Mouse (Mus musculus): ENCODE data around the gene Caskin2. TPM values are rescaled to one million over a fixed set of nuclear protein-coding genes. Genes with fewer than 3 reads are reported as not detected.

Gene Caskin2
- total RNA-seq, 2 experiments from 2014 or later = 12.6 to 13.3 TPM

DNA sequence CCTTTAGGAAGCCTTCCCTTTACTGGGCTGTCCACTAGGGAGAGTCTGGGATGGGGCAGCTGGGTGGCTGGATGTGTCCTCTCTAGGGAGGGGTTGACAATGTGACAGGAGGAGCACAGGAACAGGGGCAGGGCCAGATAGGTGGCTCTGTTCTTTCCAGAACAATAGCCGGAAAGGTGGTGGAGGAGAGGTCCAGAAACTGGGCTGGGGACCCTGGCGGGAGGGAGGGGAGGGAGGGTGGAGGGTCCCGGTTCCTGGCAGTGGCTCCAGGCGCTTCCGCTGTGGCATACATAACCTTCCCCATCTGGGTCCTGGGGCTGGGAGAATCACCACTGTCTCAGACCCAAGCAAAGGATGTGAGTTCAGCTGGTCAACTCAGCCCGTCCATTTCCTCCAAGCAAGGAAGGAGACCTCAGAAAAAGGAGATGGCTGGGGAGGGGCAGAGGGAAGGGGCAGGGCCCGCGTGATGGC, 4.1 kb downstream of the Caskin2 start:
- intact Hi-C loops (cut with DNase I) = no loop called here
- no peak for DNase-seq

- no peak for DNase-seq
- intact Hi-C loops (cut with DNase I) = no loop called here
Measured at GRCm38 (mm10) chr11:115808696-115809310, 4.6 kb downstream of the Caskin2 start.

DNA sequence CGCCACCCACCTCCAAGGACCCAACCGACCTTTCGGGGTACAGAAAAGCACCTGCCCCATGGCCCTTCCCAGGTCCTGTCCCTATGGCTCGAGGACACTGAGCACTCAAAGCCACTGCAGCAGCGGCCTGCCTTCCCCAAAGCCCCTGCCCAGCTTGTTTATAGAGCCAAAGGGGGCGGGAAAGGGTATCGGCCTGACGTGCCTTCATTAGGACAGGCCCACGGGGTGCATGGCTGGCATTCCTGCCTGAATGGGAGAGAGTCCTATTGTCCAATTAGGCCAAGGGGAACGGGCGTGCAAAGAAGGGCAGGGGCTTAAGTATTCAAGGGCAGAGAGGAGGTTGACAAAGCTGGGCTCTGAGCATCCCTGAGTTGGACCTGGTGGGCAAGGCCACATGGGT, 5.5 kb downstream of the Caskin2 start:
- DNase-seq = no peak
- intact Hi-C loops (cut with DNase I) = no loop called here

DNA sequence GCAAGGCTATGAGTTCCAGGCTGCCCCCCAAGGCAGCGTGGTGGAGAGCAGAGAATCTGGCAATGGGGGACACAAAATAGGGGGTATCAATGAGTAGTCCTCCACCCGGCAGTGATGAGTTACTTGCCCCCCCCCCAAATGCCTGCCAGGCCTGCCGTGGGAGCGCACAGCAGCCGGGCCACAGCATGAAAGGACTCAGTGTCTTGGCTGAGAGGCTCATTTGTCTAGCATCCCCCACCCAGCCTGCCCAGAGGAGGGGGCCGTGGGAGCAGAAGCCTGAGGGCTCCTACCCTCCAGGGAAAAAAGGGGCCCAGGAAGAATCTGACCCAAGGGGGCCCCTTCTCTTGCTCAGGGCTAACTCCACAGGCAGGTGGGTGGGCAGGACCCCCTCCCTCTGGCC, 6.1 kb downstream of the Caskin2 start:
- no peak for DNase-seq
- intact Hi-C loops (cut with DNase I) = no loop called here

GRCm38 (mm10) chr11:115806154-115806553, 7.3 kb downstream of the Caskin2 start:
- no peak for DNase-seq
- intact Hi-C loops (cut with DNase I) = no loop called here

DNA sequence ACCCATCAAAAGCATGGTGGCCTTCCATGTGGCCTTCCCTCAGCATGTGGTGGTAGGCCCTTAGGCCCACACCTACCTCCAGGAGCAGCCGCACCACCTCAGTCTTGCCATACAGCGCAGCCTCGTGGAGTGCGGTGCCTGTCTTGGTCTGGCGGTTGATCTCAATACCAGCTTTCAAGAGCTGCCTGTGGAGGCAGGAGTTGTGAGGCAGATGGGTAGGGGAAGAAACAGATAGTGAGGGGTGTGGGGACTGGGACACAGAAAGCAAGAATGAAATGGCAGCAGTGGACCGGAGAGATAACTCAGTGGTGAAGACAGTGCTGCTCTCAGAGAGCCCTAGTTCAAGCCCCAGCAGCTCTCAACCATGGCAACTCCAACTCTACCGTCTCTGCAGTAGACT, 8.4 kb downstream of the Caskin2 start:
- intact Hi-C loops (cut with DNase I) = no loop called here
- DNase-seq = no peak

DNA sequence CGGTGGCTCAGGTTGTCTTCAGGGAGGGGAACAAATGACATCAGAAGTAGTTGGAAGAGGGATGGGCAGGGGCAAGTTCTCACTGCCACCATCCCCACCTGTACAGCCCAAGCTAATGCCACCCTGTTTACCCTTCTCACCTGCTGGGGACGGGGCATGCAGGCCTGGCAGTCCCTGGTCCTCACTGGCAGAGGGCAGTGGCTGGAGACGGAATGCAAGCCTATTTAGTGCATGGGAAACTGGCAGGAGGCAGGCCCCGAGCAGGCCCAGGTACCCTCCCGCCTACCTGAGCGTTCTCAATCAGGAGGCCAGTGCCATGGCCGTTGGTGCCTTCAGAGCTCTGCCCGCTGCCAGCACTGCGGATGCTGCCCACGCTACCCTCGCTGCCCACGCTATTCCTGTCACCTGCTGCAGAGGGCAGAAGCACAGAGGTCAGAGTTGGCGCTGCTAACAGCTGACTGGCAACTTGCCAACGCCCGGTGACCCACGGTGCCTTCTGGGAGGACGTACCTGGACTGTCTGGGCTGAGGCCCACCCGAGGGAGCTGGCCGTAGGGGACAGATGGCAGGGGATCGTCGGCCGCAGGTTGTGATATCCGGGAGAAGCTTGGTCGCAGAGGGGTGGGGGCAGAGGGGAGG, 10.2 kb downstream of the Caskin2 start:
- intact Hi-C loops (cut with DNase I) = no loop called here
- peak in 1 of 2 experiments; percentile 20 for DNase-seq

DNA sequence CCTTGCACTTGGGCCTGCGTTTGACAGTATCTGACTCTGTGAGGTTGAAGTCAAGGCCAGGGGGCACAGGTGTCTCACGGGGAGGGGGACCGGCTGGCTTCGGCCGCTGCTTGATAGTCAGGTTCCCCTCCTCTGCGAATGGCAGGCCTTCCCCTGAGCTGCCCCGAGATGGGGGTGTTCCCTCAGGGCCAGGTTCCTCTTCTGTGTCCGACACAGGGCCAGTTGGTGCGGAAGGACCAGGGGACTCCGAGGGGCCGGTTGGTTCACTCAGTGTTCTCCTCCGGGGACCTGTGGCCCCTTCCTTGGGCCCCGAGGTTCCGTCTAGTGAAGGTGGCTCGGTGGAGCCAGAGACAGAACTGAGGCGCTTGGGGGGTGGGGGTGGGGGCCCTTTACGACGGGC, 12.5 kb downstream of the Caskin2 start:
- DNase-seq = no peak
- intact Hi-C loops (cut with DNase I) = no loop called here

- intact Hi-C loops (cut with DNase I) = no loop called here
- DNase-seq = peak in 1 of 2 experiments; percentile 15
Measured at GRCm38 (mm10) chr11:115797665-115798064, 15.8 kb downstream of the Caskin2 start.

DNA sequence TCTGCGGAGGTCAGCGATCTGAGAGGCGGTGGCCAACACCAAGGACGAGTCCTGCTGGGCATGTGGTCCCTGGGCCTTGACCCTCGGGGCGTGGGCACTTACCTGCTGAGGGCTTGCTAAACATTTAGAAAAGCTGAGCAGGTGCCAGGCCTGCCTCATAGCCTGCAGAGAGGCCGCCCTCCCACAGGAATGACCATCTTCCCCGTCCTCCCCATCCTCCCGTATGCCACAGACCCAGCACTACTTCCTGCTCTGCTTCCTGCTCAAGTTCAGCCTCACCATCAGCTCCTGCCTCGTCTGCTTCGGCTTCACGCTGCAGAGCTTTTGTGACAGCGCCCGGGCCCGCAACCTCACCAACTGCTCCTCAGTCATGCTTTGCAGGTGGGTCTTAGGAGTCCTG, 16.5 kb downstream of the Caskin2 start:
- intact Hi-C loops (cut with DNase I) = no loop called here

GRCm38 (mm10) chr11:115792353-115792752, 21.1 kb downstream of the Caskin2 start:
- intact Hi-C loops (cut with DNase I) = no loop called here
- no peak for DNase-seq

More for the DNA sequence above, 16.5 kb downstream of the Caskin2 start:
- DNase-seq = peak in 1 of 2 experiments; percentile 13

- intact Hi-C loops (cut with DNase I) = no loop called here
- DNase-seq = no peak
Measured at GRCm38 (mm10) chr11:115791919-115792318, 21.5 kb downstream of the Caskin2 start.

DNA sequence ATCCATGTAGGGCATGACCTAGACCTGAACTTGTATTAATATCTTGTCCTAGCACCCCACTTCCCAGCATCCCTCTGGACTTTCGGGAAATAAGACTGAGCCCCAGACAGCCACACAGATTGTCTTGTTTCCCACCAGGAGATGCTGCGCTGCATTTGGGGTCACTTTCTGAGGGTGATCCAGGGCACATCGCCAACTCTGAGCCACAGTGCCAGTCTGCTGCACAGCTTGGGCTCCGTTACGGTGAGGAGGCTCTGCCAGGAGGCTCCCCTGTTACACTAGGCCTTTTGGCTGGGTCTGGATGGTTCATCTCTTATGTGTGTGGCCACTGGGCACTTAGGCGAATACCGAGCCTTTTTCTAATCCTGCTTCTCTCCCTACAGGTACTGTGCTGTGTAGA, 23.7 kb downstream of the Caskin2 start:
- no peak for DNase-seq
- intact Hi-C loops (cut with DNase I) = no loop called here

- intact Hi-C loops (cut with DNase I) = no loop called here
- DNase-seq = no peak
Measured at GRCm38 (mm10) chr11:115786473-115786872, 27.0 kb downstream of the Caskin2 start.

GRCm38 (mm10) chr11:115780141-115781070, 33.0 kb downstream of the Caskin2 start:
- peak in 1 of 2 experiments; percentile 5 for DNase-seq

GRCm38 (mm10) chr11:115779038-115779571, 34.3 kb downstream of the Caskin2 start:
- intact Hi-C loops (cut with DNase I) = loop anchor here (5.0 kb wide), 1 partner anchor 33 kb away; the partner anchor contains the start of genes Caskin2 and Tsen54
- peak; percentile 76 to 84 for DNase-seq

More at GRCm38 (mm10) chr11:115780141-115781070, 33.0 kb downstream of the Caskin2 start:
- intact Hi-C loops (cut with DNase I) = no loop called here

GRCm38 (mm10) chr11:115777487-115778335, 35.7 kb downstream of the Caskin2 start:
- intact Hi-C loops (cut with DNase I) = loop anchor here (5.0 kb wide), 1 partner anchor 35 kb away; the partner anchor contains the start of genes Caskin2 and Tsen54
- peak in 1 of 2 experiments; percentile 2 for DNase-seq

- intact Hi-C loops (cut with DNase I) = loop anchor here (5.0 kb wide), 1 partner anchor 35 kb away; the partner anchor contains the start of genes Caskin2 and Tsen54
- DNase-seq = no peak
Measured at GRCm38 (mm10) chr11:115776954-115777353, 36.5 kb downstream of the Caskin2 start.
